Mouse (Mus musculus): ENCODE data around the gene Ppp6c. TPM values are rescaled to one million over a fixed set of nuclear protein-coding genes. Genes with fewer than 3 reads are reported as not detected.

Gene Ppp6c
- polyA plus RNA-seq, 1 experiment = 32.6 TPM

DNA sequence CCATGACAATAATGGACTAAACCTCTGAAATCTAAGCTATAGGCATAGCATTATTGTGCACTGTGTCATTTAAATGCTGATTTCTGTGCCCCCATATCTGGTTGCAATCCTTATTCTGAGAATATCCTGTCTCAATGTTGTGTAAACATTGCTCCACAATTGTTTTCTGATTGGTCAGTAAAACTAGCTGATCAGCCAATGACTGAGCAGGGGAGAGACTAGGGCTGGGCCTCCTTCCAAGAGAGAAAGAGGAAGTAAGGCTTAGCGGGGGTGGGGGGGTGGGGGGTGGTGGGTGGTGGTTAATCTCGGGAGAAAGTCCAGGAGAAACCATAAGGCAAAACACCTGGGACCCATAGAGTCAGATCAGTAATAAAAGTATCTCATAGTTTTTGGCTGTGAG lies 78.2 kb downstream of the Ppp6c start:
- Histone ChIP-seq H3K36me3 (ENCODE audit: control insufficient read depth, insufficient read depth, low read length) (no peaks in the 10 kb centered on the region), H3K4me3 (ENCODE audit: insufficient read depth, low read depth, low read length) (no peak overlapping the region), H3K27me3 (replicated peaks; ENCODE audit: control insufficient read depth, insufficient read depth, low read length) (no peaks in the 10 kb centered on the region; the same call in 1 of the 2 replicates), H3K27ac (ENCODE audit: insufficient read depth, low read depth, low read length) (no peak overlapping the region), H3K4me1 (ENCODE audit: control insufficient read depth, insufficient read depth, low read length) (no peaks in the 10 kb centered on the region)
- 57% methylated on average over 2 of the region's 2 CpGs for WGBS
- TF ChIP-seq POLR2A (IDR thresholded peaks at IDR 0.05; ENCODE audit: low read depth, low read length) = no peak
- TF ChIP-seq CTCF (conservative IDR thresholded peaks at IDR 0.05; ENCODE audit: insufficient read depth, insufficient read length, low read depth, low read length) = no peak
- no peak for DNase-seq

DNA sequence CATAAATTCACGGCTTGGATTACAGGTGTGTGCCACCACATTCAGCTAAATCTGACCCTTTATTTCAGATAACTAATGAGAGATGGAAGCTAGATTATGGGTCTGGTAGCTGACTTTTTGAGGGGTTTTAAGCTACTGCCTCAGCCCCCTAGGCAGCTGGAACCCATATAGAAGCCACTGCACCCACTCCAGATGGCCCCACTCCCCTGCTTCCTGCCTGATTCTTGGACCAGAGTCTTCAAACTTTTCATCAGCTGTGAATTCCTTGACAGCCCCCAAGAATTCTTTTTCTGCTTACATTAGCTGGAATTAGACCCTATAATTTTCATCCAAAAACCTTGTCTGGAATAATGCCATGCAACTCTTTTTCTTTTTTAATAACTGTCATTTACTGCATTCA lies 79.8 kb downstream of the Ppp6c start:
- Histone ChIP-seq H3K4me1 (ENCODE audit: control insufficient read depth, insufficient read depth, low read length) (no peaks in the 10 kb centered on the region), H3K36me3 (ENCODE audit: control insufficient read depth, insufficient read depth, low read length) (no peaks in the 10 kb centered on the region), H3K4me3 (ENCODE audit: insufficient read depth, low read depth, low read length) (no peak overlapping the region), H3K27me3 (replicated peaks; ENCODE audit: control insufficient read depth, insufficient read depth, low read length) (no peaks in the 10 kb centered on the region; the same call in 1 of the 2 replicates), H3K27ac (ENCODE audit: insufficient read depth, low read depth, low read length) (no peak overlapping the region)
- DNase-seq = no peak
- TF ChIP-seq CTCF (conservative IDR thresholded peaks at IDR 0.05; ENCODE audit: insufficient read depth, insufficient read length, low read depth, low read length) (no peak), POLR2A (IDR thresholded peaks at IDR 0.05; ENCODE audit: low read depth, low read length) (no peak)
- 100% methylated on average over 1 of the region's 1 CpGs for WGBS

Other genes starting within 250 kb of the Ppp6c start
- gene Wdr38, start 229.0 kb downstream of the Ppp6c start, polyA plus RNA-seq (2012; rRNA removed) = 0.57 and 0.59 TPM in 2 replicates
- gene Arpc5l, start 221.1 kb downstream of the Ppp6c start, polyA plus RNA-seq (2012; rRNA removed) = 31.6 and 34.4 TPM in 2 replicates
- 105 and 184 TPM in 2 replicates for gene Rpl35, start 220.8 kb downstream of the Ppp6c start, polyA plus RNA-seq (2012; rRNA removed)
- 10.5 and 11.3 TPM in 2 replicates for gene Golga1, start 160.9 kb downstream of the Ppp6c start, polyA plus RNA-seq (2012; rRNA removed)
- gene Scai, start 35.7 kb downstream of the Ppp6c start, polyA plus RNA-seq (2012; rRNA removed) = 1.7 TPM in 2 replicates

Data from kidney, adult 2 months (tissue).